Mouse (Mus musculus) layer of hippocampus, adult 8-10 months (tissue): ENCODE data around the gene Plxnd1. TPM values are rescaled to one million over a fixed set of nuclear protein-coding genes. Genes with fewer than 3 reads are reported as not detected.

Source experiments
- DNase-seq, 2 experiments: peaks; one replicate each; pipeline ENCODE4 v3.0.0; 2022; ENCODE audit warnings: low spot score in 2 of 2
- total RNA-seq, 4 experiments: library from RNA; stranded (reverse); gene quantifications; 2 replicates each; pipeline ENCODE4 v1.2.4; 2022

Plxnd1 gene
- 10 to 100 TPM; 17.9 to 35.6 (median 31.1) TPM for total RNA-seq

DNA sequence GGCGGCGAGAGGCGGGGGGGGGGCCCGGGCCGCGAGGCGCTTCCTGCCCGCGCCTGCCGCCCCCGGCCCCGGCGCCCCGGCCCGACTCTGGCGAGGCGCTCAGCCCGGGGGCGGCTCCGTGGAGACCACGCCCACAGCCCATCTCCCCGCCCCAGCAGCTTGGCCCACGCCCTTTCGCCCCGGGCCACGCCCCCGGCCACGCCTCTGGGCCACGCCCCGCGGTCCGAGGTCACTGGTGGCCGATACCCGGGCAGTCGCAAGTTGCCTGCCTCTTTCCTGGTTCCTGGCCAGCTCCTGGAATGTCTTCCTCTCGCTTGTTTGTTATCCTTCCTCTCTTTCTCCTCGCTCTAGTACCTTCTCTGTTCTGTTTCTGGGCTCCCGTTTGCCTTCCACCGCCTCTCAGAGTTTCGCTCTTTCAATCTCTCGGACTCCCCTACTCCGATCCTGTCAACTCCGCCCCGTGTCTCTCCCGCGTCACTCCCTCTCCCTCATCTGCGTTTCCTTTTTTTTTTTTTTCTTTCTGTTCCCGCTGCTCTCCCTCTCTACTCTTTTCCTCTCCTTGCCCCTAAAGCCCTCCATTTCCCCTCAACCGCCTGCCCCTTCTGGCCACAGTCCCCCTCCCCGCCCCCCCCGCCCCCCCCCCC, at the start of gene Plxnd1:
Plxnd1 (minus strand) TSS at position 129 of the 644 bp plus-strand sequence.
- DNase-seq = peak; percentile 61 to 75

- no peak for DNase-seq
Observed at GRCm38 (mm10) chr6:116044039-116044438, 49.2 kb upstream of the Plxnd1 start.

GRCm38 (mm10) chr6:116038222-116038621, 43.4 kb upstream of the Plxnd1 start:
- no peak for DNase-seq

- no peak for DNase-seq
Observed at GRCm38 (mm10) chr6:116037281-116037831, 42.6 kb upstream of the Plxnd1 start.

GRCm38 (mm10) chr6:116036555-116036954, 41.8 kb upstream of the Plxnd1 start:
- DNase-seq = no peak

DNA sequence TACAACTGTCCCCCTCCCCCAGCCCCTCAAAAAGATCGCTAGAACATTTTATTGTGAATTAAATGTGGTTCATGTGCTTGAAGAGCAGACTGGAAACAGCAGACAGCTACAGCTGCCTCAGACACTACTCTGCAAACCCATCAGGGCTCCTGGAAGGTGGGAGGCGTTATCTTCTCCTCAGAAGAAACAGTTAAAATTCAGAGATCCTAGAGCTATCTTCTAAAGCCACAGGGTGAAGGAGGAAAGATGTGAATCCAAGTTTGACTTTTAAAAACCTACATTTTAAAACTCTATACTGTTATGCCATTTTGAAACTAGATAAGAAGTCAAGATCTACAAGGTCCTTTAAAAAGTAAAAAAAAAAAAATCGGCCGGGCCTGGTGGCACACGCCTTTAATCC, 36.2 kb upstream of the Plxnd1 start:
- DNase-seq = no peak

GRCm38 (mm10) chr6:116024666-116025065, 29.9 kb upstream of the Plxnd1 start:
- no peak for DNase-seq

GRCm38 (mm10) chr6:116021961-116022485, 27.2 kb upstream of the Plxnd1 start:
- DNase-seq = no peak

DNA sequence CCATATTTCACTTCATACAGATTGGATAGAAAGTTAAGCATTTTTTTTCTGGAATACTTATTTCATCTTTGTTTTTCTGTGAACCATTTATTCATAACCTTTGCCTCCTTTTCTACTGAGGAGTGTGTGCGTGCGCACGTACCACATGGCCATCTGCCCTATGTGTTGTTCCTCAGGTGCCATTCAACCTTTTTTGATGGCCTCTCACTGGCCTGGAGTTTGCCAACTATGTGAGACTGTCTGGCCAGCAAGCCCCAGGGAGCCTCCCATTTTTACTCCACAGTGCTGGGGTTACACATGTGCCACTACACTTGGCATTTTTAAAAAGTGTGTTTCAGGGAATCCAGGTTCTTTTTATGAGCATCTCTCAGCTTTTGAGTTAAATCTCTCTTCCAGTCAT, 21.1 kb upstream of the Plxnd1 start:
- no peak for DNase-seq

GRCm38 (mm10) chr6:116014111-116014510, 19.3 kb upstream of the Plxnd1 start:
- DNase-seq = no peak

DNA sequence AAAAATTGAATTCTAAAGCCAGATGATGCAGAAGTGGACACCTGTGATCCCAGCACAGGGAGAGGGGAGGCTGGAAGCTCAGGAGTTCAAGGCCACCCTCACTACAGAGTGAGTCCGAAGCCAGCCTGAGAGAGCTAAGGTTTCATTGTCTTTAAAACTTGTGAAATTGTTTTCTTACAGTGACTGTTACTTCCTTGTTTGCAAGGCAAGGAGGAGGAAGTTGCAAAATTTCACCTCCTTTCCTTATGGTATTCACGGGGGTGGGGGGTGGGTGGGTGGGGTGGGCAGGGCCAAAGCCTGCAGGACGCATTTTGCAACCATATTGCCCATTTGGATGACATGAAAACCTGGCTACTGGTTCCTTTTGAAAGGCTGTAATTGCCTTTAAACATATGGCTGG, 18.9 kb upstream of the Plxnd1 start:
- DNase-seq = no peak

DNA sequence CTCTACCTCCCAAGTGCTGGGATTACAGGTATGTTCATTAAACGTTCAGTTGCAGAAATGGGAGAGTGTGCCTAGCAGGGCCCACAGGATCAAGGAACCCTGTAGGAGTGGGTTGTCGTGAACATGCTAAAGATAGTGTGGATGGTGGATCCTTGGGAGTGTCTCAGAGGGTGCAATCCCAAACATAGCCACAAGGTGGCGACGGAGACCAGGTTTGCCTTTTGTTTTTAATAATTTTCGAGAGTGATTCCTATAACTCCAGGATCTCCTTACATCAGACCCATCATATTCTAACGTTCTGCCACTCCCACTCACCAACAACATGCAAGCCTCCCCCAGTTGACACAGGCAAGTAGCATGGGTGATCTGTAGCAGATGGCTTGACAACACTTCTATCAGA, 15.7 kb upstream of the Plxnd1 start:
- DNase-seq = peak; percentile 74 to 94

GRCm38 (mm10) chr6:116009426-116009825, 14.6 kb upstream of the Plxnd1 start:
- DNase-seq = no peak

DNA sequence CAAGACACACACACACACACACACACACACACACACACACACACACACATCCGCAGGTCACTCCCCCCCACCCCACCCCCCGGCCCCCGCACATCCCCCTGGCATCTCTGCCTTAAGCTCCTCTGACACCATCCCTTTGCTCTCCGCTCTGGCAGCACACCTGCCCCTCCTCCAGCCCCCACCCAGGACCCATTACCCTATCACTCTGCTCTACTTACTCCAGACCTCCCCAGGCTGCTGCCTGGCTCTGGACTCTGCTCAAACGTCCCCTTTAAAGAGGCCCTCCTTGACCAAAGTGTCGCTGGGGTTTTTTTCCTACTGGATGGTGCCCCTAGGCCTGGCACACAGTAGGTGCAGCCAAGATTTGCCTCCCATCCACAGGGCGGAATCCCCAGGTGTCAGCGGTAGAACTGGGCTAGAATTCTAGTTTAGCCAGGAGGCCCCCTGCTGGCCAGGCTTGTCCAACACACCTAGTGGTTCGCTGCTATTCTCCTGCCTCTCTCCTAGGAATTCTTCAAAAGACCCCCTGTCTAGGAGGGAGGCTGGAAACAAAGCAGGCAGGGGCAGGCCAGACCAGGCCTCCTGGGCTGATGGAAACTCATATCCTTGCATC, 12.9 kb upstream of the Plxnd1 start:
- peak in 1 of 2 experiments; percentile 66 for DNase-seq

DNA sequence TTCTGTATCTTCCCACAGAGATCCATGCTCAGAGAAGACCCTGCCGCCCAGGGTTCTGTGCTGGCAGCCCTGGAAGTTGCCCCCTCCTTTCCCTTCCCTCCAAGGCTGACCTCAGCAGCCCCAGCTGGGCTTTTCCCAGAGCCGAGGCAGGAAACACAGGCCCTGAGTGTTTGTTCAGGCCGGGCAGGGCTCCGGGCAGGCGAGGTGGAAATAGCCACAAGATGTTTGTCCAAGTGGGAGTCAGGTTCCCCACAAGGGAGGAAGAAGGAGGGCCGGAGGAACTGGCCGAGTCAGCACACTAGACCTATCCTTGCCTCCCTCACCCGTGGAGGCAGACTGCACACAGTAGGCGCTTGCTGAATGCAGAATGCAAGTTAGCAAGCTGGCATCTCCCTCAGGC, 11.9 kb upstream of the Plxnd1 start:
- DNase-seq = no peak

GRCm38 (mm10) chr6:116005959-116006288, 11.1 kb upstream of the Plxnd1 start:
- no peak for DNase-seq

GRCm38 (mm10) chr6:116005275-116005958, 10.6 kb upstream of the Plxnd1 start:
- no peak for DNase-seq

- no peak for DNase-seq
Observed at GRCm38 (mm10) chr6:116004716-116005115, 9.9 kb upstream of the Plxnd1 start.

- no peak for DNase-seq
Observed at GRCm38 (mm10) chr6:116004069-116004468, 9.3 kb upstream of the Plxnd1 start.

DNA sequence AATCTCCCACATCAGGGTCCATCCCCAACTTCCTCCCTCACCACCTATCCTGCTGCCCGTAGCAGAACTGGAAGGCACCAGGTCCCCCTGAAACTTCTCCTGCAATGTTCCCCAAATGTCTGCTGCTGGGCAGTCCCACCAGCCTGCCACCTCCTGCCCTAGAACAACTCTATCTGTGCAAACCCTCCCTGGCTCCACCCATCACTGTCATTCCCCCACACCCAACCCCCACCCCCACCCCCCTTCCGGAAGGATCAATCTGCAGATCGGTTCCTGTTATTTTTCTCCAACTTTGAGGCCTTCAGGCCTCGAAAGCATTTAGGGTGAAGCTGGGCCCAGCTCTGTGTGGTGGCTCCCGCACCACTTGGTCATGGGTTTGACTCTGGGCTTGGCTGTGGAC, 8.7 kb upstream of the Plxnd1 start:
- no peak for DNase-seq

DNA sequence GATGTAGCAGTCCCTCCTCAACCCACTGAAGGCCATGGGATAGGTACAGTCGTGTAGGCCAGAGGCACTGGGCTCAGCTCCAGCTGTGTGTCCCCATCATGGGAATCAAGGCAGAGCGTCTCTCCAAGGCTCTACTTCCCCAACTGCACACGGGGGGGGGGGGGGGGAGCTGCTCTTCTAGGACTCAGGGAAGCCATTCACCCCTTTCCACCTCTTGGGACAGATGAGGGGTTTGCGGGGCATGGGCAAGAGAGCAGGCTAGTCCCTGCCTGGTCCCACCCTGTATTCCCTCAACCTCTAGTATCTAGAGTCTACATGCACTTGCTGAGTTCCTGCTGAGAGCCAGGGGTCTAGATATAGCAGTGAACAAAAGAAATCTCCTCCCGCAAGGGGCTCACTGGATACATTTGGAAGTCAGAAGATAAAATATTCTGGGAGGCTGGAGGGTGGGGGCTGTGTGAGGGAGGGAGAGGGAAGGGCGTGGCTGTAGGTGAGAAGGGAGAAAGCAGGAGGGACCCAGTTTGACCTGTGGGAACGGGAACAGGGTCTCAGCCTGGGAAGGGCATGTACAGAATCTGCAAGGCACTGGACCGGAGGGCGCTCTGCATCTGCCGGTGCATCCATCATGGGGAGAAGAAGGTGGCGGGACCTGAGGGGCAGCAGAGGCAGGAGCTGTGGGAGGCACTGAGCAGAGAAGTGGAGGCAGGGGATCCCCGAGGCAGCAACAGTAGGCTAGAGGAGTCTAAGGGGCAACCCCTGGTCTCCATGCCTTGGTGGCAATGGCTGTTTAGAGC, 7.7 kb upstream of the Plxnd1 start:
- no peak for DNase-seq
